Mouse (Mus musculus): ENCODE measurements around the gene Wfdc15a.
A peak's percentile ranks its signal among the peaks of the same experiment; 100 is the strongest.

The Wfdc15a gene

DNA sequence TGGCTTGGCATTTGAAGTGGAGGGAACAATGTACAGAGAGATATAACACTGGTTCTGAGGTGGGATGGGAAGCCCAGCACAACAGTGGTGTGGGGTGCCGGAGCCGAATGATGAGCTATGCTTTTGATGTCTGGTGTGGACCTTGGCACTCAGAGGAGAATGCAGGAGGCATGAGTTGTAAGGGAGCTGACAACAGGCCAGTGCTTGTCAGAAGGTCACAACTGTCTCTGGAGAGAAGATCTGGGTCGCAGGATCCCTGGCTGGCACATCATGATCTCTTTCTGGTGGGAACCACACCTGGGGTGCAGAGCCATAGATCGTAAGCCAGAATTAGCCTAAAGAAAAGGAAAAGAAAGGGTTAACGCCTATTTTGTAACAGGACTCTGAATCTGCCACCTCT lies 22.1 kb downstream of the Wfdc15a start:
- no peak for DNase-seq (ENCODE audit: low read depth, low spot score)

DNA sequence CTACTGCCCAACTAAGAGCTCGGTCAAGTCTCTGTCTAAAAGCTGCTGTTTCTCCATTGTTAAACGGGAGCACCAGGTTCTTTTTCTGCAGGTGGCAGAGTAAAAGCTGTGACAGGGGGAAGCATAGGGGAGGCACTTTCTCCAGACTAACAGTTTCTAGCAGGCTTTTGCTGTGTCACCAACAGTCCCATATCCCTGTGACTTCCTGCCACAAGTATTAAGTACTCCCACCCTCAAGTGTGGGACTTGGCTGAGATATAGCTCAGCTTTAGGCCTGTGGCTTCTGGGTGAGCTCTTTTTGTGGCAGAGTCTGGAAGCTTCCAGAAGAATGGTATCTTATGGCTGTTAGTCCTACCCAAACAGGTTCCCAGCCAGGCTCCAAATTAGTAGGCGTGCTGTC lies 24.1 kb downstream of the Wfdc15a start:
- DNase-seq (ENCODE audit: low read depth, low spot score): no peak

- DNase-seq (ENCODE audit: low read depth, low spot score): no peak
These were observed 25.1 kb downstream of the Wfdc15a start for GRCm38 (mm10) chr2:164174649-164175395.

GRCm38 (mm10) chr2:164173394-164173793 lies 26.5 kb downstream of the Wfdc15a start:
- DNase-seq (ENCODE audit: low read depth, low spot score): no peak

DNA sequence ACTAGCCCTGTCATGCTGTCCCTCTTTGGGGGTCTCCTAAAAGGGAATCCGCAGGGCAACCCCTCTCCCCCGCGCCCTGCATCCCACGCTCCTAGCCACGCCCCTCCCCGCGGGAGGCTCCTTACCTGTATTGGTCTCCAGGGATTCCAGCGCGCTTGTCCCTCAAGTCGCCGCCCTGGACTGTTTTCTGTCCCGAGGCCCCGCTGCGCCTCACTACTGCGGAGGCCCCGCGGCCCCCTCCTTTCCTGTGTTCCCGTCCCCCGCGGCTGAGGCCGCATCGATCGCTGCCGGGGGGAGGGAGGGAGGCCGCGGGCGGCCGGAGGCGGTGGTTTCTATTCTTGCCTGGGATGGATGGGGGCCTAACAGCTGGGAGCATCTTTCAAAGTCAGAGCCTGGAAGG lies 29.0 kb downstream of the Wfdc15a start, which contains the start of gene Kcns1:
Kcns1 (minus strand) TSS at position 212 of the 400 bp plus-strand sequence.
- DNase-seq (ENCODE audit: low read depth, low spot score): no peak

DNA sequence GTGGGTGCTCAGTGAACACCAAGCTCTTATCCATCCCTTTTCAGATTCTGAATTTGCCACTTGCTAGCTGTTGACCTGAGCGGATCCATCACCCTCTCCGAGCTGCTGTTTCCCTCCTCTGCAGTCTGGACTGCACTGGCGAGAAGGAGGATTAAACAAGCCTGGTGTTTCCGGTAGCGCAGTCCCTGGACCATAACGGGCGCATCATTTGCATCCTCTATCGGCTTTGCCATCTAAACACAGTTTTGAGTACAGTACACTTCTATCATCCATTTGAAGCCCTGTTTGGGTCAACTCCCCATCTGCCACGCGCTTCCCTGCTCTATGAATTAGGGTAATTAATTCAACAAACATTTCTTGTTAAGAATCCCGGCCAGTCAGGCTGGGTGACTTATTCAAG lies 29.6 kb downstream of the Wfdc15a start:
- no peak for DNase-seq (ENCODE audit: low read depth, low spot score)

- peak; percentile 9 for DNase-seq (ENCODE audit: low read depth, low spot score)
These were observed 31.4 kb downstream of the Wfdc15a start for GRCm38 (mm10) chr2:164168571-164168946.

GRCm38 (mm10) chr2:164167752-164168570 lies 32.0 kb downstream of the Wfdc15a start:
- no peak for DNase-seq (ENCODE audit: low read depth, low spot score)

DNA sequence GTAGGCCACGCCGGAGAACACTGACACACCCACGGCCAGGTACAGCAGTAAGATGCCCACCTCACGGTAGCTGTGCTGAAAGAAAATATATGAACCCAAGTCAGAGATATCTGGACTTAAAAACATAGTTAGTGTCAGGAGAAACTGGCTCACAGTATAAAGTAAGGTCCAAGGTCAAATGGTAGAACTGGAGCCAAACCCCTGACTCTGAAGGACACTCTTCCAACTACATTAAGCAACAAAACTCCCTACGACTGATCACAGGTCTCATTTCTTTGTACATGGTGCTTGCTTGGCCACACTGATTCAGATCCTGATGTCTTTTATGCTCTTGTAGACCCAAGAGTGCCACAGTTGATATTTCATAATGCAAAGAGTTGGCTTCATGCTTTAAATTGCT lies 35.0 kb downstream of the Wfdc15a start:
- DNase-seq (ENCODE audit: low read depth, low spot score): no peak

- no peak for DNase-seq (ENCODE audit: low read depth, low spot score)
These were observed 38.3 kb downstream of the Wfdc15a start for GRCm38 (mm10) chr2:164161515-164162055.

DNA sequence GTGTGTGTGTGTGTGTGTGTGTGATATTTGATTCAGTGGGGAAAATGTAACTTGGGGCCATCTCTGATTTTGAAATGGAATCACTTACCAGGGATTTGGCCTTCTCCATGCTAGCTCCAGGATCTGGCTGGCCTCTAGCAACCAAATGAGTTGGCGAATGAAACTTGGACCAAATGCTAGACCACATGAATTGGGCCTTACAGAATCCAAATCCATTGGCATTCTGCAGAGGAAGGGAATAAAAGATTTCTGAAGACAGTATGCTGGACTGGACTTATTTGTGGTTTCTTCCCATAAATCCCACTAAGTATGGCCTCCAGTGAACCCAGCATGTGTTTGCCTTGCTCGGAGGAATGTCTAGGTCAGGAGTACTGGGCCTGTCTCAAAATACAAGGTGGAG lies 41.1 kb downstream of the Wfdc15a start:
- no peak for DNase-seq (ENCODE audit: low read depth, low spot score)

GRCm38 (mm10) chr2:164156158-164156557 lies 43.8 kb downstream of the Wfdc15a start:
- no peak for DNase-seq (ENCODE audit: low read depth, low spot score)

DNA sequence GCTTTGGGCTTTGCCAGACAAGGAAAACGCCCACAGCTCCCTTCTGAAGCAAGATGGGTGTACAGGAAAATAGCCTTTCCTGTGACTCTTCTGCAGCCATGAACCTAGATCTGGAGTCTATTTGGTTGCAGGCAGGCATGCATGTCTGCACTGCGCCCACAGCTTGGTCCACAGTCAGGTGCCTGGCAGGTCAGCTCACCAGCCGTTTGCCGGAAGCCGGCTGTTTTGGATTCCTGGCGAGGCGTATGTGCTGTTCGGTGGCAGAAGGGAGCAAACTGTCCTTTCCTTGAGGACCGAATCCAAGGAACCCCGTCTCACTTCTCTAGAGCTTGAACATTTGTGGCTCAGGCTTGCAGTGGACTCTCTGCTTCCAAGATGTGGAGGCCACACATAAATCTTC lies 45.9 kb downstream of the Wfdc15a start:
- no peak for DNase-seq (ENCODE audit: low read depth, low spot score)

GRCm38 (mm10) chr2:164152341-164152740 lies 47.6 kb downstream of the Wfdc15a start:
- DNase-seq (ENCODE audit: low read depth, low spot score): no peak

DNA sequence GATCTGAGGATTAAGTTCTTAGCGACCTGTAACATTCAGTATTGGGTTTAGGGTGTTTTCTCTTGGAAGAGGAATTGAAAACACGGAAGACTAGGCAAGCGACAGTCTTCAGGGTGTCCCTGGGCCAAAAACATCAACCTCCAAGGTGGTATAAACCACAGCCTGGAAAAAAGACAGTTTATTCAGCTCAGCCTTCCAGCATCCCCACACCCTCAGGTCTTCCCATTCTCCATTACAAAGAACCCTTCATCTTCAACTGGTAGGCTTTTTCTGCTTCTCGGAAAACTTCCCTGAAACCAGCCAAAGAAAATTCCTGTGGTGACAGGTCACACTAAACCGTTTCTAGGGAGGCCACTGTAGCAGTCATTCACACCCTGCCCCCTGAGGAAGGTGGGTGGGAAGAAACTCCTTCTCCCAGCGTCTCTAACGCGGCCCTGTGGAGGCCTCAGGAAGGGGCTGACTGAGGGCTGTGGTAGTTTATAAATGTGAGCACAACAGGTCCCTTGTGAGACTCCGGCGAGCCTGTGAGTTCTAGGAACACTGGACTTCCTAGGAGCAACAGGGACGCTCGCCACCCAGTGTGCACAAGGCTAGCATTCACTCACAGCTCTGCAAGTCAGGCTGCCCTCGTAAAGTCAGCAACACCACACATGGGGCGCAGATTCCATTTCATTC lies 49.7 kb downstream of the Wfdc15a start:
- DNase-seq (ENCODE audit: low read depth, low spot score): no peak

Measured in retina, postnatal 7 days (tissue).